Mouse (Mus musculus) splenic B cell, adult 2 months (primary cell): ENCODE data around the gene Gm26661.

Experiments
- DNase-seq: peaks from one replicate; pipeline ENCODE4 v3.0.0-alpha.2; 2011; ENCODE audit warnings: low read depth, low spot score
- H3K27me3 ChIP-seq: 2 replicates; pipeline ENCODE4 v1.6.1; 2012; ENCODE audit warnings: mild to moderate bottlenecking, low read length, moderate library complexity, mixed read lengths; ENCODE audit not compliant: control insufficient read depth, poor library complexity, insufficient read depth, severe bottlenecking
- H3K36me3 ChIP-seq: 2 replicates; pipeline ENCODE4 v1.6.1; 2012; ENCODE audit warnings: mild to moderate bottlenecking, low read length, moderate library complexity, mixed read lengths; ENCODE audit not compliant: control insufficient read depth, poor library complexity, insufficient read depth, severe bottlenecking

Gm26661 gene

GRCm38 (mm10) chr14:7838564-7839089, 47.2 kb downstream of the Gm26661 start:
- Histone ChIP-seq H3K27me3 (no peaks in the 10 kb centered on the region), H3K36me3 (no peaks in the 10 kb centered on the region)
- DNase-seq, result peak; percentile 5

GRCm38 (mm10) chr14:7839950-7840514, 48.6 kb downstream of the Gm26661 start:
- H3K36me3 ChIP-seq, result no peaks in the 10 kb centered on the region
- no peak for DNase-seq

More at GRCm38 (mm10) chr14:7839950-7840514, 48.6 kb downstream of the Gm26661 start:
- no peaks in the 10 kb centered on the region for H3K27me3 ChIP-seq
